Mouse (Mus musculus) adrenal gland, adult 8-10 months (tissue): ENCODE measurements at regions not wholly inside any gene's neighbourhood (a gene's known extent, or its start where the extent isn't known, plus 50 kb on each side); places are given as distances from the start of the nearest gene placed in this dataset.

Experiments
- DNase-seq: peaks from one replicate; pipeline ENCODE4 v3.0.0; 2022

- no peak for DNase-seq
Observed at GRCm38 (mm10) chr9:112861136-112861535, 625.4 kb upstream of the Arpp21 start.

DNA sequence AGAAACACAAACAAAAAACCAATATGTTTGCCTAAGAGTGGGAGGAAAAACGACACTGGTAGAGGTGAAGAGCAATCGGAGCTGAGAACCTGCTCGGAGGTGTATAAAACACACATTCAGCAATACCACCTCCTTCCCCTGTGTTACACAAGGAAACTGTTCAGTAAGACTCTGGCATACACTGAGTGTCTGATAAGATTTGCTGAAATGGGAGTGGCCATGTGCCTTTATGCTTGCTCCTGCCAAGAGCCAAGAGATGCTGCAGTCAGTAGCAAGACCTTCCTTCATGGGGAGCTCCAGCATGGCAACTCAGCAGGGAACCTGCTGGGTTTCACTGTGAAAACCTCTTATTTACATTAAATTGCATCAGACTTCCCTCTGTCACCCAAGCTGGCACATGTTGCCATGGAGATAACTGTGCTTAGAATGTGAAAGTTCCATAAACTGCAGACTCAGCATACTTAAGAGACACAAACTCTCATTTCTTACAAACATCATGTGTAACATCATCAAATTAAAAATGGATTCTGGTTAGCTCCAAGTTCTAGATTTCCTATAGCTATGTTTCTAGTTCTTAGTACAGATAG lies 624.7 kb upstream of the Arpp21 start:
- no peak for DNase-seq

DNA sequence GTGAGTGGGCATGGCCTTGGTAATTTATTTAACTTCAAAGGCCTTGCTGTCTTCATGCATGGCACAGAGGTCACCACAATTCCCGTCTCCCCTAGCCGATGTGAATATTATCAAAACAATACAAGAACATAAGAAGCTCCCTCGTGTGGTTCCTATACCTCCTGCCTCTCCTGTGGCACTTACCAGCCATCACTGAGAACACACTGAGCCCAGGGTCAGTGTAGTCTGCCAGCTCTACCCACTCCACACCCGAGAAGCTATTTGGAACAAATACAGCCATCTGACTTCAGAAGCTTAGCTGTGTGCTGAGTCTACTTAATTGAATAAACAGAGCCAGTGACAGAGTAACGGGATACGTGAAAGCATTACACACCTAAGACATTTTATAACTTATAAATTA lies 605.7 kb upstream of the Arpp21 start:
- DNase-seq, result no peak

- DNase-seq, result no peak
Observed at GRCm38 (mm10) chr9:112839071-112839793, 603.5 kb upstream of the Arpp21 start.

GRCm38 (mm10) chr9:112837563-112837962 lies 601.8 kb upstream of the Arpp21 start:
- DNase-seq, result no peak

DNA sequence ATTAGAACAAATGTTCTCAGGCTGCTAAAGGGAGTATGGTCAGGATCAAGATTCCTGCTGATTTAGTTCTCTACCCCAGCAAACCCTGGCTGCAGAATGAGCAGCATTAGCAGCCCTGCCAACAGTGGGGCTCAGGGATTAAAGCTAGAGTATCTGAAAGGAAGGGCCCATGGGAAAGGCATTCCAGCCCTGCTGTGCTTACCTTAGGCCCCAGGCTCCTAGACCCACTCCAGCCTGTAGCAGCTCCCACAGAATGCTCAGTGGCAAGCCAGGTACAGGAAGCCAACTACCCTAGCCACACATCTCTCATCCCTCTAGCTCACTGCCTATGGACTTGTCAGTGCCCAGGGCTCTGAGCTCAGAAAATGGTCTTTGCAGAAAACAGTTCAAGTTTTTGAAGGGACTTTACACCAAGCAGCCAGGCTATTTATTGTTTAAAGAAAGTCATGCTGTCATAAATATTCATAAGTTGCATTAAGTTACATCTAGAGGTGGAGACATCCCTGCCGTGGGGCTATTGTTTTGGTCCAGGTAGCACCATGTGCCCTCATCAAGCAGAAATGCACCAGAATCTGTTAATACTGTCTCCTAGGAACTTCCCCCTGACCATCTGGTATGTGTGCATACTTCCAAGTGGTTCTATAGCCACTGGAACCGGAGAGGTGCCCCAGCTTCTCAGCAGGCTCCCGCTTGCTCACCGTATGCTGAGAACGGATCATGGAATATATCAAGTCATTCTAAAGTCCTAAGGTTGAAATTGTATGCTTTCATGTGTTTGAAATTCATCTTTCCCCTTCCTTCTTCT lies 598.9 kb upstream of the Arpp21 start:
- no peak for DNase-seq

GRCm38 (mm10) chr9:112831102-112831501 lies 595.4 kb upstream of the Arpp21 start:
- DNase-seq, result no peak

- peak; percentile 37 for DNase-seq
Observed at GRCm38 (mm10) chr9:112828602-112829001, 592.9 kb upstream of the Arpp21 start.

GRCm38 (mm10) chr9:112826592-112826991 lies 590.9 kb upstream of the Arpp21 start:
- DNase-seq, result no peak

GRCm38 (mm10) chr9:112821940-112822339 lies 586.2 kb upstream of the Arpp21 start:
- no peak for DNase-seq

GRCm38 (mm10) chr9:112811946-112812345 lies 576.2 kb upstream of the Arpp21 start:
- no peak for DNase-seq

DNA sequence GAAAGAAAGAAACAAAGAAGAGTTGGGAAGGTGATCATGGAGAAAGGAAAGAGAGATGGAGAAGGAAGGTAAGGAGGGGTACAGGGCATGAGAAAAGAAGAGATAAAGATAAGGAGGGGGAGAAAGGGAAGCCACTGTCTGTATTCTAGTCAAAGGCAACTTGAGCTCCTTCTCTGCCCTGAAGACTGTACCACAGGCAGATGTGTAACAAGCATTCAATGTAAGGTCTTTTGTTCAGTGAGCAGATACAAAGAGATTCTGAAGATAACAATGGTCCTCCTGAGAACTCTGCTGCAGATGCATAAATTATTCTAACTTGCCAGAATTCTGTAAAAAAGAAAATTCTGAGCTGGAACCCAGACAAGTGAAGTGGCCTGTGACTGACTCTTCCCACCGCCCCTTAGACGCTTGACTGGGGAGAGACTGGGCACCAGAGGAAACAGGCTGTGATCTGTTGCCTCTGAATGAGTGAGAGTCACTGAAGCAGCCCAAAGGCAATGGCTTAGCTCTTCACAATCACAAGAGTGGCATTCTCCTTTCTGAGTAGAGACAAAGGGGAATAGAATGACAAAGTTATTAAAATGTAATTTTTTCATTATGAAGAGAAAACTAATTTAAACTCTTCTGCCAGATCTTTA lies 564.0 kb upstream of the Arpp21 start:
- no peak for DNase-seq

- no peak for DNase-seq
Observed at GRCm38 (mm10) chr9:112793537-112793936, 557.8 kb upstream of the Arpp21 start.

DNA sequence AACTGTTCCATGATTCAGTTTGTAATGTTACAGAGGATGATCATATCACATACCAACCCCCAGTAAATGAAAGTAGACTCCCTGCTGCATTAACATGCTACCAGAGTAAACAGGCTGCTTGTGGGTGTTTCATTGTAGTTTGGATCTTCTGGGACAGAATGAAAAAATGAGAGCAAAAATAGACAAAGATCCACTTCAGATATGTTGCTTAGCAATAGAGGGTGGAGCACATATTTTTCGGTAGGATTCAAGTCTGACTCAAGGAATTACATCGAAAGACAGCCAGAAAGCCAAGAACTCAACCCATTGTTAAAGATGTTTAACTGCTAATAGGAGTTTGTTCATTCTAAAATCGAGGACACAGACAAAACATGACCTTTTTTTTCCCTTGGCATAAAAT lies 536.2 kb upstream of the Arpp21 start:
- no peak for DNase-seq

GRCm38 (mm10) chr9:112744616-112745015 lies 508.9 kb upstream of the Arpp21 start:
- DNase-seq, result no peak

- DNase-seq, result no peak
Observed at GRCm38 (mm10) chr9:112743871-112744590, 508.3 kb upstream of the Arpp21 start.

- DNase-seq, result no peak
Observed at GRCm38 (mm10) chr9:112735761-112736160, 500.0 kb upstream of the Arpp21 start.

DNA sequence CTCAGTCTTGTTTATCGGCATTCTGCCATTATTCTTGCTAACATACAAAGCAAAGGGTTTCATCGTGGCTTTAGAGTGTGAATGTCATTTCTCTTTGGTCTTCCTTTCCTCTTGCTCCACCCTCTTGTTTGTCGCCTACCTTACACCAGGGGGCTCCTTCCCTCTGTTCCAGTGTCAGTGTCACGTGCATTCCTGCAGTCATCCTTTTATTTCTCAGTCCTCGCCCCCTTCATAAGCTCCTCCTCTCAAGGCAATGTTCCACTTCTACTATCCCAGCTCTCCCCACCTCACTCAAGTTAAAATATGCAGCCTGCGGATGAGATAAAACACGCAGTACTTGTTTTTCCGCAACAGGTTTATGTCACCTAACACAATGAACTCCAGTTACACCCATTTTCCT lies 489.8 kb upstream of the Arpp21 start:
- no peak for DNase-seq

DNA sequence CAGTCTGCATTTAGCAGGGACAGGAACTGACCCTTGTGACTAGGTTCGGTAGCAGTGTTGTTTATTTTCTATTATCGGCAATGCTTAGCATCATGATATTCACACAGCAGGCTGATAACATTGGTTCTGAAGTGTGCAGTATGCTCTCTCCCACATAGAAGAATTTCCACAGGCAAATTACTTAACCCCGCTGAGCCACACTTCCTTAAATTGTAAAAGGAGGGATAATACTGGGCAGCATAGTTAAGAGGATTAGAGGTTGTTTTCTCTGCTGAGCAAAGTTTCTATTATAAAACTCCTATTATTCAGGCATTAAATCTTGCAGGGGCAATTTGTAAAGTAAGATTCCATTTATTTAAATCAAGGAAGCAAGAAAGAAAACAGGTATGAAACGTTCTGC lies 489.4 kb upstream of the Arpp21 start:
- no peak for DNase-seq

- no peak for DNase-seq
Observed at GRCm38 (mm10) chr9:112723346-112723745, 487.6 kb upstream of the Arpp21 start.

GRCm38 (mm10) chr9:112722501-112722900 lies 486.8 kb upstream of the Arpp21 start:
- no peak for DNase-seq

GRCm38 (mm10) chr9:112715197-112715762 lies 479.5 kb upstream of the Arpp21 start:
- no peak for DNase-seq
